Mouse (Mus musculus): ENCODE measurements at regions not wholly inside any gene's neighbourhood (a gene's known extent, or its start where the extent isn't known, plus 50 kb on each side); places are given as distances from the start of the nearest gene placed in this dataset.

- no peak for ATAC-seq (ENCODE audit: low FRiP score, low TSS enrichment)
- Histone ChIP-seq H3K4me2 (replicated peaks; ENCODE audit: low read depth, low read length) (no peak overlapping the region), H3K9ac (ENCODE audit: low read depth, low read length) (no peak overlapping the region), H3K4me3 (ENCODE audit: low read length) (no peak overlapping the region), H3K4me1 (ENCODE audit: control insufficient read depth, insufficient read depth, low read length) (peaks cover 32% of the 10 kb centered on the region), H3K27ac (ENCODE audit: low read depth, low read length) (no peak overlapping the region), H3K36me3 (ENCODE audit: control insufficient read depth, insufficient read depth, low read length) (no peaks in the 10 kb centered on the region), H3K9me3 (ENCODE audit: control insufficient read depth, low read length) (no peaks in the 10 kb centered on the region), H3K27me3 (ENCODE audit: control insufficient read depth, insufficient read depth, low read length) (no peaks in the 10 kb centered on the region)
- WGBS, result 85% methylated on average over 2 of the region's 2 CpGs
Observed at GRCm38 (mm10) chr2:167861178-167861520, 70.7 kb upstream of the Ptpn1 start.

- no peak overlapping the region for H3K4me2 ChIP-seq (replicated peaks; ENCODE audit: low read depth, low read length)
- H3K4me3 ChIP-seq (ENCODE audit: low read length), result no peak overlapping the region
- H3K36me3 ChIP-seq (ENCODE audit: control insufficient read depth, insufficient read depth, low read length), result no peaks in the 10 kb centered on the region
- no peak overlapping the region for H3K9ac ChIP-seq (ENCODE audit: low read depth, low read length)
- WGBS, result 45% methylated on average over 10 of the region's 10 CpGs
- no peaks in the 10 kb centered on the region for H3K27me3 ChIP-seq (ENCODE audit: control insufficient read depth, insufficient read depth, low read length)
- H3K9me3 ChIP-seq (ENCODE audit: control insufficient read depth, low read length), result no peaks in the 10 kb centered on the region
- ATAC-seq (ENCODE audit: low FRiP score, low TSS enrichment), result peak; percentile 45; the same call in 1 of the 2 replicates
- peaks cover 27% of the 10 kb centered on the region for H3K4me1 ChIP-seq (ENCODE audit: control insufficient read depth, insufficient read depth, low read length)
- H3K27ac ChIP-seq (ENCODE audit: low read depth, low read length), result no peak overlapping the region
Observed at GRCm38 (mm10) chr2:167860457-167861177, 71.2 kb upstream of the Ptpn1 start.

GRCm38 (mm10) chr2:167859575-167859974 lies 72.3 kb upstream of the Ptpn1 start:
- WGBS, result 62% methylated on average over 10 of the region's 10 CpGs
- Histone ChIP-seq H3K4me1 (ENCODE audit: control insufficient read depth, insufficient read depth, low read length) (peaks cover 26% of the 10 kb centered on the region), H3K9ac (ENCODE audit: low read depth, low read length) (no peak overlapping the region), H3K36me3 (ENCODE audit: control insufficient read depth, insufficient read depth, low read length) (no peaks in the 10 kb centered on the region), H3K4me2 (replicated peaks; ENCODE audit: low read depth, low read length) (no peak overlapping the region), H3K9me3 (ENCODE audit: control insufficient read depth, low read length) (no peaks in the 10 kb centered on the region), H3K4me3 (ENCODE audit: low read length) (no peak overlapping the region), H3K27me3 (ENCODE audit: control insufficient read depth, insufficient read depth, low read length) (no peaks in the 10 kb centered on the region), H3K27ac (ENCODE audit: low read depth, low read length) (no peak overlapping the region)
- no peak for ATAC-seq (ENCODE audit: low FRiP score, low TSS enrichment)

- H3K27ac ChIP-seq (ENCODE audit: low read depth, low read length), result no peak overlapping the region
Observed at GRCm38 (mm10) chr2:167858346-167858745, 73.5 kb upstream of the Ptpn1 start.

GRCm38 (mm10) chr2:167857911-167858310 lies 73.9 kb upstream of the Ptpn1 start:
- no peaks in the 10 kb centered on the region for H3K9me3 ChIP-seq (ENCODE audit: control insufficient read depth, low read length)
- no peak for ATAC-seq (ENCODE audit: low FRiP score, low TSS enrichment)
- WGBS, result 42% methylated on average over 8 of the region's 8 CpGs
- H3K36me3 ChIP-seq (ENCODE audit: control insufficient read depth, insufficient read depth, low read length), result no peaks in the 10 kb centered on the region
- peaks cover 22% of the 10 kb centered on the region; the same call in 1 of the 2 replicates for H3K4me1 ChIP-seq (ENCODE audit: control insufficient read depth, insufficient read depth, low read length)
- H3K27me3 ChIP-seq (ENCODE audit: control insufficient read depth, insufficient read depth, low read length), result no peaks in the 10 kb centered on the region
- no peak overlapping the region for H3K27ac ChIP-seq (ENCODE audit: low read depth, low read length)
- H3K9ac ChIP-seq (ENCODE audit: low read depth, low read length), result no peak overlapping the region
- H3K4me3 ChIP-seq (ENCODE audit: low read length), result no peak overlapping the region
- H3K4me2 ChIP-seq (replicated peaks; ENCODE audit: low read depth, low read length), result no peak overlapping the region

More at GRCm38 (mm10) chr2:167858346-167858745, 73.5 kb upstream of the Ptpn1 start:
- H3K4me2 ChIP-seq (replicated peaks; ENCODE audit: low read depth, low read length), result no peak overlapping the region
- H3K4me3 ChIP-seq (ENCODE audit: low read length), result no peak overlapping the region
- H3K4me1 ChIP-seq (ENCODE audit: control insufficient read depth, insufficient read depth, low read length), result peaks cover 22% of the 10 kb centered on the region; the same call in 1 of the 2 replicates
- H3K36me3 ChIP-seq (ENCODE audit: control insufficient read depth, insufficient read depth, low read length), result no peaks in the 10 kb centered on the region
- WGBS, result 65% methylated on average over 10 of the region's 10 CpGs
- ATAC-seq (ENCODE audit: low FRiP score, low TSS enrichment), result no peak
- H3K27me3 ChIP-seq (ENCODE audit: control insufficient read depth, insufficient read depth, low read length), result no peaks in the 10 kb centered on the region
- H3K9ac ChIP-seq (ENCODE audit: low read depth, low read length), result no peak overlapping the region
- H3K9me3 ChIP-seq (ENCODE audit: control insufficient read depth, low read length), result no peaks in the 10 kb centered on the region

- H3K9ac ChIP-seq (ENCODE audit: low read depth, low read length), result no peak overlapping the region
- ATAC-seq (ENCODE audit: low FRiP score, low TSS enrichment), result no peak
- 69% methylated on average over 10 of the region's 10 CpGs for WGBS
Observed at GRCm38 (mm10) chr2:167856920-167857475, 74.9 kb upstream of the Ptpn1 start.

GRCm38 (mm10) chr2:167856020-167856419 lies 75.8 kb upstream of the Ptpn1 start:
- H3K9me3 ChIP-seq (ENCODE audit: control insufficient read depth, low read length), result no peaks in the 10 kb centered on the region
- H3K27me3 ChIP-seq (ENCODE audit: control insufficient read depth, insufficient read depth, low read length), result no peaks in the 10 kb centered on the region
- WGBS, result 66% methylated on average over 3 of the region's 3 CpGs
- no peak overlapping the region for H3K27ac ChIP-seq (ENCODE audit: low read depth, low read length)
- H3K4me2 ChIP-seq (replicated peaks; ENCODE audit: low read depth, low read length), result no peak overlapping the region
- no peak for ATAC-seq (ENCODE audit: low FRiP score, low TSS enrichment)
- no peak overlapping the region for H3K9ac ChIP-seq (ENCODE audit: low read depth, low read length)
- no peaks in the 10 kb centered on the region for H3K36me3 ChIP-seq (ENCODE audit: control insufficient read depth, insufficient read depth, low read length)
- H3K4me3 ChIP-seq (ENCODE audit: low read length), result no peak overlapping the region
- peaks cover 38% of the 10 kb centered on the region for H3K4me1 ChIP-seq (ENCODE audit: control insufficient read depth, insufficient read depth, low read length)

More at GRCm38 (mm10) chr2:167856920-167857475, 74.9 kb upstream of the Ptpn1 start:
- H3K27ac ChIP-seq (ENCODE audit: low read depth, low read length), result no peak overlapping the region
- H3K27me3 ChIP-seq (ENCODE audit: control insufficient read depth, insufficient read depth, low read length), result no peaks in the 10 kb centered on the region
- H3K9me3 ChIP-seq (ENCODE audit: control insufficient read depth, low read length), result no peaks in the 10 kb centered on the region
- H3K4me1 ChIP-seq (ENCODE audit: control insufficient read depth, insufficient read depth, low read length), result peaks cover 28% of the 10 kb centered on the region
- H3K4me2 ChIP-seq (replicated peaks; ENCODE audit: low read depth, low read length), result no peak overlapping the region
- no peaks in the 10 kb centered on the region for H3K36me3 ChIP-seq (ENCODE audit: control insufficient read depth, insufficient read depth, low read length)
- H3K4me3 ChIP-seq (ENCODE audit: low read length), result no peak overlapping the region

- no peak for ATAC-seq (ENCODE audit: low FRiP score, low TSS enrichment)
- H3K27ac ChIP-seq (ENCODE audit: low read depth, low read length), result no peak overlapping the region
- H3K27me3 ChIP-seq (ENCODE audit: control insufficient read depth, insufficient read depth, low read length), result no peaks in the 10 kb centered on the region
- peaks cover 45% of the 10 kb centered on the region for H3K4me1 ChIP-seq (ENCODE audit: control insufficient read depth, insufficient read depth, low read length)
- no peak overlapping the region for H3K9ac ChIP-seq (ENCODE audit: low read depth, low read length)
- no peak overlapping the region for H3K4me3 ChIP-seq (ENCODE audit: low read length)
- H3K4me2 ChIP-seq (replicated peaks; ENCODE audit: low read depth, low read length), result no peak overlapping the region
- no peaks in the 10 kb centered on the region for H3K36me3 ChIP-seq (ENCODE audit: control insufficient read depth, insufficient read depth, low read length)
- 61% methylated on average over 1 of the region's 1 CpGs for WGBS
- H3K9me3 ChIP-seq (ENCODE audit: control insufficient read depth, low read length), result no peaks in the 10 kb centered on the region
Observed at GRCm38 (mm10) chr2:167854060-167854459, 77.8 kb upstream of the Ptpn1 start.

GRCm38 (mm10) chr2:167853411-167853821 lies 78.4 kb upstream of the Ptpn1 start:
- no peaks in the 10 kb centered on the region for H3K36me3 ChIP-seq (ENCODE audit: control insufficient read depth, insufficient read depth, low read length)
- H3K9ac ChIP-seq (ENCODE audit: low read depth, low read length), result no peak overlapping the region
- H3K4me3 ChIP-seq (ENCODE audit: low read length), result no peak overlapping the region
- H3K4me2 ChIP-seq (replicated peaks; ENCODE audit: low read depth, low read length), result no peak overlapping the region
- H3K27ac ChIP-seq (ENCODE audit: low read depth, low read length), result no peak overlapping the region
- WGBS, result 54% methylated on average over 8 of the region's 8 CpGs
- ATAC-seq (ENCODE audit: low FRiP score, low TSS enrichment), result no peak
- H3K27me3 ChIP-seq (ENCODE audit: control insufficient read depth, insufficient read depth, low read length), result no peaks in the 10 kb centered on the region
- peaks cover 42% of the 10 kb centered on the region for H3K4me1 ChIP-seq (ENCODE audit: control insufficient read depth, insufficient read depth, low read length)
- H3K9me3 ChIP-seq (ENCODE audit: control insufficient read depth, low read length), result no peaks in the 10 kb centered on the region
